8 mouse cellular contexts compared by ENCODE assay signal in genomic region chr13:49036928-49037574, GRCm38 (mm10).
DNase-seq lines count a peak whose midpoint lies in the region; ATAC-seq lines count a peak whose summit lies in the region.

No protein-coding gene starts in this region.

- no peak overlapping the region for H3K4me3 ChIP-seq in heart, embryonic 16.5 days (ENCODE audit: low read length)
- no peak overlapping the region for H3K4me3 ChIP-seq in hindbrain, embryonic 11.5 days (ENCODE audit: low read depth, low read length)
- H3K4me3 ChIP-seq in midbrain, embryonic 13.5 days (replicated peaks), result no peak overlapping the region

- H3K27ac ChIP-seq in heart, embryonic 16.5 days (ENCODE audit: low read length), result 0 out of 2 replicates have a peak overlapping the region, but pooled peaks have one; percentile 5
- no peak overlapping the region for H3K27ac ChIP-seq in hindbrain, embryonic 11.5 days (ENCODE audit: low read depth, low read length)
- no peak overlapping the region for H3K27ac ChIP-seq in midbrain, embryonic 13.5 days

- H3K9me3 ChIP-seq in heart, embryonic 16.5 days (replicated peaks; ENCODE audit: control insufficient read depth, low read length), result no peaks in the 10 kb centered on the region
- no peaks in the 10 kb centered on the region for H3K9me3 ChIP-seq in hindbrain, embryonic 11.5 days (ENCODE audit: control insufficient read depth, low read length)
- no peaks in the 10 kb centered on the region for H3K9me3 ChIP-seq in midbrain, embryonic 13.5 days

- intact Hi-C loops in heart, postnatal 14 days (cut with DNase I), result no loop called here
- intact Hi-C loops in heart, postnatal 36 days (cut with DNase I), result no loop called here

- H3K4me1 ChIP-seq in heart, embryonic 16.5 days (ENCODE audit: control insufficient read depth, insufficient read depth, low read length), result peaks cover 11% of the 10 kb centered on the region
- no peaks in the 10 kb centered on the region; the same call in 1 of the 2 replicates for H3K4me1 ChIP-seq in hindbrain, embryonic 11.5 days (replicated peaks; ENCODE audit: control insufficient read depth, insufficient read depth, low read length)
- H3K4me1 ChIP-seq in midbrain, embryonic 13.5 days (replicated peaks), result peaks cover 21% of the 10 kb centered on the region

- 44% methylated on average over 7 of the region's 7 CpGs for WGBS in heart, embryonic 16.5 days
- WGBS in hindbrain, embryonic 11.5 days, result 83% methylated on average over 7 of the region's 7 CpGs
- WGBS in midbrain, embryonic 13.5 days, result 76% methylated on average over 7 of the region's 7 CpGs

- no peaks in the 10 kb centered on the region for H3K36me3 ChIP-seq in heart, embryonic 16.5 days (ENCODE audit: control insufficient read depth, insufficient read depth)
- H3K36me3 ChIP-seq in hindbrain, embryonic 11.5 days (ENCODE audit: control insufficient read depth, insufficient read depth, low read length), result 0 out of 2 replicates have a peak, but pooled peaks cover 3% of the 10 kb centered on the region
- H3K36me3 ChIP-seq in midbrain, embryonic 13.5 days, result peaks cover 63% of the 10 kb centered on the region

- no peaks in the 10 kb centered on the region for H3K27me3 ChIP-seq in heart, embryonic 16.5 days (ENCODE audit: control insufficient read depth, insufficient read depth, low read length)
- H3K27me3 ChIP-seq in hindbrain, embryonic 11.5 days (ENCODE audit: control insufficient read depth, insufficient read depth, low read length), result no peaks in the 10 kb centered on the region
- no peaks in the 10 kb centered on the region for H3K27me3 ChIP-seq in midbrain, embryonic 13.5 days

- no peak overlapping the region for H3K9ac ChIP-seq in heart, embryonic 16.5 days (ENCODE audit: low read length)
- no peak overlapping the region for H3K9ac ChIP-seq in hindbrain, embryonic 11.5 days (ENCODE audit: low read depth, low read length)
- H3K9ac ChIP-seq in midbrain, embryonic 13.5 days (replicated peaks), result no peak overlapping the region

- DNase-seq in heart, postnatal 14 days, result no peak
- peak; percentile 68 for DNase-seq in brain, adult 2 months (ENCODE audit: low read depth, low spot score)
- peak; percentile 16 for DNase-seq in hindbrain, embryonic 11.5 days (ENCODE audit: low spot score)
- no peak for DNase-seq in frontal cortex, postnatal 14 days (ENCODE audit: low spot score in 2 of 2)
- DNase-seq in heart, postnatal 36 days, result no peak
- no peak for DNase-seq in gastrocnemius, postnatal 10 days

- H3K4me2 ChIP-seq in heart, embryonic 16.5 days (ENCODE audit: low read depth, low read length), result no peak overlapping the region
- no peak overlapping the region for H3K4me2 ChIP-seq in hindbrain, embryonic 11.5 days (replicated peaks; ENCODE audit: low read depth, low read length)
- H3K4me2 ChIP-seq in midbrain, embryonic 13.5 days (replicated peaks), result no peak overlapping the region

- ATAC-seq in heart, embryonic 16.5 days (replicated peaks; ENCODE audit: extremely low read depth, insufficient read depth, low FRiP score), result 0 out of 2 replicates have a peak, but pooled peaks have one; percentile 16
- ATAC-seq in hindbrain, embryonic 11.5 days (ENCODE audit: low FRiP score), result no peak
- peak; percentile 24; the same call in 1 of the 2 replicates for ATAC-seq in midbrain, embryonic 13.5 days

Comparison
In these comparisons a context has a peak if more than half of its experiments do, and no peak if none do; other contexts are left out.
1. DNase-seq: peak in brain, adult 2 months (single experiment) and hindbrain, embryonic 11.5 days (single experiment); none in heart, postnatal 14 days (0 of 2), frontal cortex, postnatal 14 days (0 of 2), heart, postnatal 36 days (0 of 2) and gastrocnemius, postnatal 10 days (single experiment).